Mouse (Mus musculus) embryonic facial prominence, embryonic 14.5 days (tissue): Measurements from ENCODE around the gene Fam114a1. TPM values are rescaled to one million over a fixed set of nuclear protein-coding genes. Genes with fewer than 3 reads are reported as not detected.

Source experiments
- ATAC-seq: fragments of 200-750 bp; cut with Nextera tagmentation; 2 replicates; pipeline ENCODE4 v1.8.0; 2017; ENCODE audit warnings: low read depth, moderate number of reproducible peaks, moderate TSS enrichment
- DNase-seq: peaks from one replicate; pipeline ENCODE4 v3.0.0-alpha.2; 2015; ENCODE audit warnings: low spot score
- H3K27ac ChIP-seq: fragments of 300-500 bp; sonication (generic); replicated peaks from 2 replicates; pipeline ENCODE4 v1.5.1; 2014; ENCODE audit warnings: low read depth, mild to moderate bottlenecking, low read length, moderate library complexity
- H3K27me3 ChIP-seq: fragments of 300-500 bp; sonication (generic); replicated peaks from 2 replicates; pipeline ENCODE4 v1.6.1; 2014; ENCODE audit warnings: low read length; ENCODE audit not compliant: control insufficient read depth, insufficient read depth
- H3K36me3 ChIP-seq: fragments of 300-500 bp; sonication (generic); 2 replicates; pipeline ENCODE4 v1.6.1; 2014; ENCODE audit warnings: low read length, mixed read lengths; ENCODE audit not compliant: control insufficient read depth, insufficient read depth
- H3K4me1 ChIP-seq: fragments of 300-500 bp; sonication (generic); 2 replicates; pipeline ENCODE4 v1.6.1; 2014; ENCODE audit warnings: antibody characterized with exemption, low read length; ENCODE audit not compliant: control insufficient read depth, insufficient read depth
- H3K4me2 ChIP-seq: fragments of 300-500 bp; sonication (generic); 2 replicates; pipeline ENCODE4 v1.6.1; 2014; ENCODE audit warnings: low read depth, mild to moderate bottlenecking, low read length, moderate library complexity, mixed read lengths
- H3K4me3 ChIP-seq: fragments of 300-500 bp; sonication (generic); 2 replicates; pipeline ENCODE4 v1.5.1; 2014; ENCODE audit warnings: low read depth, mild to moderate bottlenecking, low read length
- H3K9ac ChIP-seq: fragments of 300-500 bp; sonication (generic); 2 replicates; pipeline ENCODE4 v1.6.1; 2014; ENCODE audit warnings: low read depth, mild to moderate bottlenecking, low read length, moderate library complexity, mixed read lengths
- H3K9me3 ChIP-seq: fragments of 300-500 bp; sonication (generic); 2 replicates; pipeline ENCODE4 v1.6.1; 2016; ENCODE audit warnings: low read length; ENCODE audit not compliant: control insufficient read depth
- WGBS: fragments of 180-500 bp; shearing (Covaris S2); extraction: QIAGEN DNeasy Blood & Tissue Kit; methylation state at CpG from one replicate; pipeline ENCODE4 v1.1.7; 2014; 5-methylcytosine and 5-hydroxymethylcytosine counted together
- polyA plus RNA-seq: library from polyadenylated mRNA; unstranded; fragments of >200 nt; fragmentation: Nextera tagmentation; extraction: Ambion mirVana; gene quantifications from 2 replicates; pipeline ENCODE4 v1.2.1, GENCODE M21; 2014

The Fam114a1 gene
- 59.2 and 60.6 TPM in 2 replicates for polyA plus RNA-seq

GRCm38 (mm10) chr5:64969861-64970771 lies at the start of gene Fam114a1:
Fam114a1 (plus strand) TSS chr5:64970071.
- Histone ChIP-seq H3K9me3 (no peaks in the 10 kb centered on the region), H3K36me3 (no peaks in the 10 kb centered on the region), H3K9ac (peak within 1 kb of the TSS; percentile 89), H3K27ac (peak within 1 kb of the TSS; percentile 90), H3K4me2 (peak within 1 kb of the TSS; percentile 74), H3K4me1 (peaks cover 5% of the 10 kb centered on the region; the same call in 1 of the 2 replicates), H3K27me3 (no peaks in the 10 kb centered on the region), H3K4me3 (peak within 1 kb of the TSS; percentile 76)
- peak; percentile 93 for ATAC-seq
- DNase-seq: peak; percentile 86
- WGBS: 1% methylated on average over 30 of the region's 68 CpGs

GRCm38 (mm10) chr5:64922891-64923381 lies 46.9 kb upstream of the Fam114a1 start:
- Histone ChIP-seq H3K27me3 (no peaks in the 10 kb centered on the region), H3K9ac (no peak overlapping the region), H3K9me3 (no peaks in the 10 kb centered on the region), H3K27ac (no peak overlapping the region), H3K4me2 (no peak overlapping the region), H3K4me1 (no peaks in the 10 kb centered on the region), H3K36me3 (no peaks in the 10 kb centered on the region), H3K4me3 (no peak overlapping the region)
- 89% methylated on average over 5 of the region's 5 CpGs for WGBS
- ATAC-seq (no peak), DNase-seq (no peak)

- 68% methylated on average over 3 of the region's 3 CpGs for WGBS
- H3K9ac ChIP-seq: no peak overlapping the region
- ATAC-seq: no peak
- no peaks in the 10 kb centered on the region for H3K4me1 ChIP-seq
- DNase-seq: no peak
- no peak overlapping the region for H3K4me2 ChIP-seq
- H3K9me3 ChIP-seq: no peaks in the 10 kb centered on the region
- no peak overlapping the region for H3K4me3 ChIP-seq
- no peaks in the 10 kb centered on the region for H3K36me3 ChIP-seq
- no peak overlapping the region for H3K27ac ChIP-seq
- H3K27me3 ChIP-seq: no peaks in the 10 kb centered on the region
Measured at GRCm38 (mm10) chr5:64932215-64932614, 37.7 kb upstream of the Fam114a1 start.

GRCm38 (mm10) chr5:64932775-64933174 lies 37.1 kb upstream of the Fam114a1 start:
- WGBS: 83% methylated on average over 15 of the region's 15 CpGs

GRCm38 (mm10) chr5:64951486-64951885 lies 18.4 kb upstream of the Fam114a1 start:
- H3K36me3 ChIP-seq: no peaks in the 10 kb centered on the region
- ATAC-seq (no peak), DNase-seq (peak; percentile 73)
- H3K27me3 ChIP-seq: no peaks in the 10 kb centered on the region
- H3K4me2 ChIP-seq: no peak overlapping the region
- H3K9ac ChIP-seq: no peak overlapping the region
- H3K4me3 ChIP-seq: no peak overlapping the region
- no peaks in the 10 kb centered on the region for H3K4me1 ChIP-seq
- H3K27ac ChIP-seq: no peak overlapping the region
- H3K9me3 ChIP-seq: no peaks in the 10 kb centered on the region
- WGBS: 51% methylated on average over 5 of the region's 5 CpGs

More at GRCm38 (mm10) chr5:64932775-64933174, 37.1 kb upstream of the Fam114a1 start:
- no peak overlapping the region for H3K27ac ChIP-seq
- H3K4me2 ChIP-seq: no peak overlapping the region
- H3K9ac ChIP-seq: no peak overlapping the region
- ATAC-seq (no peak), DNase-seq (no peak)
- no peaks in the 10 kb centered on the region for H3K9me3 ChIP-seq
- no peak overlapping the region for H3K4me3 ChIP-seq
- no peaks in the 10 kb centered on the region for H3K27me3 ChIP-seq
- no peaks in the 10 kb centered on the region for H3K4me1 ChIP-seq
- no peaks in the 10 kb centered on the region for H3K36me3 ChIP-seq

- H3K4me2 ChIP-seq: no peak overlapping the region
- no peaks in the 10 kb centered on the region for H3K27me3 ChIP-seq
- no peak for ATAC-seq
- H3K9ac ChIP-seq: no peak overlapping the region
- no peaks in the 10 kb centered on the region for H3K4me1 ChIP-seq
- H3K9me3 ChIP-seq: no peaks in the 10 kb centered on the region
- WGBS: 65% methylated on average over 8 of the region's 8 CpGs
- H3K4me3 ChIP-seq: no peak overlapping the region
- H3K27ac ChIP-seq: no peak overlapping the region
- DNase-seq: peak; percentile 65
- no peaks in the 10 kb centered on the region for H3K36me3 ChIP-seq
Measured at GRCm38 (mm10) chr5:64954931-64955330, 14.9 kb upstream of the Fam114a1 start.

- WGBS: 80% methylated on average over 22 of the region's 22 CpGs
- Histone ChIP-seq H3K27ac (no peak overlapping the region), H3K36me3 (no peaks in the 10 kb centered on the region), H3K27me3 (no peaks in the 10 kb centered on the region), H3K4me1 (no peaks in the 10 kb centered on the region), H3K9me3 (no peaks in the 10 kb centered on the region), H3K4me2 (no peak overlapping the region), H3K4me3 (no peak overlapping the region), H3K9ac (no peak overlapping the region)
- DNase-seq (no peak), ATAC-seq (no peak)
Measured at GRCm38 (mm10) chr5:64958991-64959842, 10.7 kb upstream of the Fam114a1 start.

- WGBS: 82% methylated on average over 13 of the region's 13 CpGs
Measured at GRCm38 (mm10) chr5:64959843-64960230, 10.0 kb upstream of the Fam114a1 start, which contains the start of gene Tlr6. Tlr6 (minus strand) TSS chr5:64960097.

More at GRCm38 (mm10) chr5:64959843-64960230, 10.0 kb upstream of the Fam114a1 start, which contains the start of gene Tlr6:
- Histone ChIP-seq H3K4me1 (no peaks in the 10 kb centered on the region), H3K9me3 (no peaks in the 10 kb centered on the region), H3K4me3 (no peak within 1 kb of the TSS), H3K36me3 (no peaks in the 10 kb centered on the region), H3K9ac (no peak within 1 kb of the TSS), H3K4me2 (no peak within 1 kb of the TSS), H3K27me3 (no peaks in the 10 kb centered on the region), H3K27ac (no peak within 1 kb of the TSS)
- ATAC-seq (no peak), DNase-seq (no peak)
